Mouse (Mus musculus): ENCODE measurements around the gene Fbln1. TPM values are rescaled to one million over a fixed set of nuclear protein-coding genes. Genes with fewer than 3 reads are reported as not detected.

The Fbln1 gene
- polyA plus RNA-seq, 1 experiment, result 13.4 TPM

DNA sequence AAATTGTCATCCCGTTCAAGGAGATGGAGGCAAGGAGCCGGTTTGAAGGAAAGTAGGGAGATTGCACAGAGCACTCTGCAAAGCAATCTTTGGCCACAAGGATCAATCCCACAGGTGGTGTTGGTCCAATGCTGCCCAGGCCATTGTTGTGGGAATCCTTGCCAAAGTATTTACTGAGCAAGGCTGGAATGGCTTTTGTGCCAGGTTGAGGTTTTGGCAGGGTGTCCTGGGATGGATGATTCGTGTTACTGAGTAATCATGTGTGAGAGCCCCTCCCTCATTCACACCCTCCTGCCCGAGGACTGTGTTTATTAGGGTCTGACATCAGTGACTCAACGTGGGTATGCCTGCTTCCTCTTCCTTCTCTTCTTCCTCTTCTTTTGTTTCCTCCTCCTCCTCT is 3.0 kb upstream of the Fbln1 start:
- Histone ChIP-seq H3K27me3 (ENCODE audit: control insufficient read depth, insufficient read depth, insufficient read length) (no peaks in the 10 kb centered on the region), H3K4me2 (ENCODE audit: low read depth) (no peak overlapping the region), H3K4me3 (no peak overlapping the region), H3ac (ENCODE audit: control insufficient read depth, insufficient read length) (no peak overlapping the region), H3K36me3 (ENCODE audit: control insufficient read depth, insufficient read depth) (no peaks in the 10 kb centered on the region), H3K79me2 (ENCODE audit: control insufficient read depth, insufficient read depth) (no peaks in the 10 kb centered on the region)
- TF ChIP-seq MAX (IDR thresholded peaks at IDR 0.05; ENCODE audit: low read depth), result no peak
- TF ChIP-seq TCF12 (IDR thresholded peaks at IDR 0.05; ENCODE audit: insufficient read depth, poor library complexity, severe bottlenecking), result no peak
- TF ChIP-seq POLR2A (IDR thresholded peaks at IDR 0.05; ENCODE audit: insufficient read length, low read depth), result no peak
- no peak for TF ChIP-seq E2F4 (IDR thresholded peaks at IDR 0.05; ENCODE audit: insufficient read depth)
- no peak for TF ChIP-seq USF1 (IDR thresholded peaks at IDR 0.05; ENCODE audit: low read depth)
- TF ChIP-seq POLR2AphosphoS2 (IDR thresholded peaks at IDR 0.05; ENCODE audit: insufficient read length, low read depth), result no peak
- TF ChIP-seq CEBPB (IDR thresholded peaks at IDR 0.05; ENCODE audit: insufficient read depth, poor library complexity, severe bottlenecking), result no peak

DNA sequence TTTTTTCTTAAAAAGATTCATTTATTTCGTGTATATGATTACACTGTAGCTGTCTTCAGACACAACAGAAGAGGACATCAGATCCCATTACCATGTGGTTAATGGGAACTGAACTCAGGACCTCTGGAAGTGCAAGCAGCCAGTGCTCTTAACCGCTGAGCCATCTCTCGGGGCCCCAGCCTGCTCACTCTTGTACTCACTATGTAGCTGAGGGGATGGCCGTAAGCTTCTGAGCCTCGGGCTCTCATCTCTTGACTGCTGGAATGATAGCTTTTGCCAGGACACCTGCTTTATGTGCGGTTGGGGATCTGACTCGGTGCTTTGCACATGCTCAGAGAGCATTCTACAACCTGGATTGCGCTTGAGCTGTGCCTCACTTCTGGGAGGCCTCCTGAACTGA is 1.4 kb upstream of the Fbln1 start:
- H3K4me2 ChIP-seq (ENCODE audit: low read depth), result no peak overlapping the region
- no peak overlapping the region for H3ac ChIP-seq (ENCODE audit: control insufficient read depth, insufficient read length)
- TF ChIP-seq TCF12 (IDR thresholded peaks at IDR 0.05; ENCODE audit: insufficient read depth, poor library complexity, severe bottlenecking) (no peak), POLR2AphosphoS2 (IDR thresholded peaks at IDR 0.05; ENCODE audit: insufficient read length, low read depth) (no peak)
- H3K4me3 ChIP-seq, result no peak overlapping the region
- no peaks in the 10 kb centered on the region for H3K36me3 ChIP-seq (ENCODE audit: control insufficient read depth, insufficient read depth)
- H3K27me3 ChIP-seq (ENCODE audit: control insufficient read depth, insufficient read depth, insufficient read length), result no peaks in the 10 kb centered on the region
- H3K79me2 ChIP-seq (ENCODE audit: control insufficient read depth, insufficient read depth), result no peaks in the 10 kb centered on the region

GRCm38 (mm10) chr15:85206703-85207075 is 940 bp downstream of the Fbln1 start:
- no peaks in the 10 kb centered on the region for H3K36me3 ChIP-seq (ENCODE audit: control insufficient read depth, insufficient read depth)
- H3K27me3 ChIP-seq (ENCODE audit: control insufficient read depth, insufficient read depth, insufficient read length), result no peaks in the 10 kb centered on the region
- H3ac ChIP-seq (ENCODE audit: control insufficient read depth, insufficient read length), result peak overlapping the region; percentile 19
- peak overlapping the region; percentile 85 for H3K4me2 ChIP-seq (ENCODE audit: low read depth)
- H3K79me2 ChIP-seq (ENCODE audit: control insufficient read depth, insufficient read depth), result no peaks in the 10 kb centered on the region
- peak overlapping the region; percentile 11 for H3K4me3 ChIP-seq
- TF ChIP-seq POLR2AphosphoS2 (IDR thresholded peaks at IDR 0.05; ENCODE audit: insufficient read length, low read depth) (no peak), MAX (IDR thresholded peaks at IDR 0.05; ENCODE audit: low read depth) (no peak), MYOG (IDR thresholded peaks at IDR 0.05; ENCODE audit: control insufficient read depth in 1 of 3, insufficient read depth in 1 of 3, insufficient read length in 2 of 3, low read depth in 2 of 3) (no peak), REST (IDR thresholded peaks at IDR 0.05; ENCODE audit: insufficient read depth, insufficient read length) (no peak), SRF (IDR thresholded peaks at IDR 0.05; ENCODE audit: control insufficient read depth, insufficient read length, low read depth) (no peak), POLR2A (IDR thresholded peaks at IDR 0.05; ENCODE audit: insufficient read length, low read depth) (no peak), TCF12 (IDR thresholded peaks at IDR 0.05; ENCODE audit: insufficient read depth, poor library complexity, severe bottlenecking) (no peak), TCF3 (IDR thresholded peaks at IDR 0.05; ENCODE audit: insufficient read length, low read depth) (no peak), MYOD1 (IDR thresholded peaks at IDR 0.05; ENCODE audit: control insufficient read depth in 1 of 3, insufficient read length in 2 of 3, low read depth in 2 of 3) (no peak), E2F4 (IDR thresholded peaks at IDR 0.05; ENCODE audit: insufficient read depth) (no peak), CEBPB (IDR thresholded peaks at IDR 0.05; ENCODE audit: insufficient read depth, poor library complexity, severe bottlenecking) (no peak), USF1 (IDR thresholded peaks at IDR 0.05; ENCODE audit: low read depth) (no peak)

DNA sequence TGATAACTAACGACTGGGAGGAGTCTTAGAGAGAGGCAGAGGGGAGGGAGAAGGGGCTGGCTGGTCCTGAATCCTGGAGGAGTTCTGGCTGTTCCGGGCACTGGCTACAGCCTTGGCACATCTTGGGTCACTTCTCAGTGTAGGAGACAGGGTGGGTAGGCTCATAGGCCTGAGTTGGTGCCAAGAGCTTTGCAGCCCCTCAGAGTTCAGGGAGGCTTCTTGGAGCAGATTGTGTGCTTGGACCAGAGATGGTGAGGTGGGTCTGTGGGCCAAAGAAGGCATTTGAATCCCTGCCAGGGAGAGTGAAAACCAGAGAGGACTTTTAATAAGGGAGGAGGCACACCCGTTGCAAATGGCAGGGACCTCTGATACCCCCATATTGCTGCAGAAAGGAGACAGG is 1.3 kb downstream of the Fbln1 start:
- H3K4me3 ChIP-seq, result no peak overlapping the region
- no peaks in the 10 kb centered on the region for H3K36me3 ChIP-seq (ENCODE audit: control insufficient read depth, insufficient read depth)
- TF ChIP-seq USF1 (IDR thresholded peaks at IDR 0.05; ENCODE audit: low read depth), result no peak
- no peaks in the 10 kb centered on the region for H3K27me3 ChIP-seq (ENCODE audit: control insufficient read depth, insufficient read depth, insufficient read length)
- no peaks in the 10 kb centered on the region for H3K79me2 ChIP-seq (ENCODE audit: control insufficient read depth, insufficient read depth)
- H3K4me2 ChIP-seq (ENCODE audit: low read depth), result peak overlapping the region; percentile 85
- H3ac ChIP-seq (ENCODE audit: control insufficient read depth, insufficient read length), result no peak overlapping the region

GRCm38 (mm10) chr15:85207763-85208162 is 2.0 kb downstream of the Fbln1 start:
- TF ChIP-seq MYOG (IDR thresholded peaks at IDR 0.05; ENCODE audit: control insufficient read depth in 1 of 3, insufficient read depth in 1 of 3, insufficient read length in 2 of 3, low read depth in 2 of 3) (no peak), MAX (IDR thresholded peaks at IDR 0.05; ENCODE audit: low read depth) (no peak), POLR2AphosphoS2 (IDR thresholded peaks at IDR 0.05; ENCODE audit: insufficient read length, low read depth) (no peak), REST (IDR thresholded peaks at IDR 0.05; ENCODE audit: insufficient read depth, insufficient read length) (no peak), TCF3 (IDR thresholded peaks at IDR 0.05; ENCODE audit: insufficient read length, low read depth) (no peak), POLR2A (IDR thresholded peaks at IDR 0.05; ENCODE audit: insufficient read length, low read depth) (no peak), TCF12 (IDR thresholded peaks at IDR 0.05; ENCODE audit: insufficient read depth, poor library complexity, severe bottlenecking) (no peak), CEBPB (IDR thresholded peaks at IDR 0.05; ENCODE audit: insufficient read depth, poor library complexity, severe bottlenecking) (no peak), MYOD1 (IDR thresholded peaks at IDR 0.05; ENCODE audit: control insufficient read depth in 1 of 3, insufficient read length in 2 of 3, low read depth in 2 of 3) (no peak)
- Histone ChIP-seq H3K4me2 (ENCODE audit: low read depth) (no peak overlapping the region), H3K27me3 (ENCODE audit: control insufficient read depth, insufficient read depth, insufficient read length) (no peaks in the 10 kb centered on the region), H3K36me3 (ENCODE audit: control insufficient read depth, insufficient read depth) (no peaks in the 10 kb centered on the region), H3K79me2 (ENCODE audit: control insufficient read depth, insufficient read depth) (no peaks in the 10 kb centered on the region), H3ac (ENCODE audit: control insufficient read depth, insufficient read length) (no peak overlapping the region), H3K4me3 (no peak overlapping the region)

DNA sequence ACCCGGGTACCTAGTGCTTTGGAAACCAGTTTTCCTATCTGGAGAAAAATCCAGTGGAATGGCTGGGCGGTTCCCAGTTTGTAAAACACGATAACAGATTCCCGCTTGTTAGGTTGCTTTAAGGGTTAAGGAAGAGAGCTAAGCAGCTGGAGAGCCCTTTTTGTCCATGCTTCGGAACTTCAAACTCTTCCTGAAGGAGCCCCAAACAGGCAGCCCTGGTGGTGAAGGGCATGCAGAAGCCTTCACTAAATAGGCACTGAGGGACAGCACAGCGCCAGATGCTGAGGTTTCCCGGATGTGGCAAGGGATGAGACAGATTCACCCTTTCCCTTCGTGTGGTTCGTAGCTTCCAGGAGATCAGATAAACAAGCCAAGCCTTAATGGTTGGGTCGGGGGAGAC is 2.6 kb downstream of the Fbln1 start:
- TF ChIP-seq MYOG (IDR thresholded peaks at IDR 0.05; ENCODE audit: control insufficient read depth in 1 of 3, insufficient read depth in 1 of 3, insufficient read length in 2 of 3, low read depth in 2 of 3) (no peak), CEBPB (IDR thresholded peaks at IDR 0.05; ENCODE audit: insufficient read depth, poor library complexity, severe bottlenecking) (no peak), TCF3 (IDR thresholded peaks at IDR 0.05; ENCODE audit: insufficient read length, low read depth) (no peak), USF1 (IDR thresholded peaks at IDR 0.05; ENCODE audit: low read depth) (no peak), REST (IDR thresholded peaks at IDR 0.05; ENCODE audit: insufficient read depth, insufficient read length) (no peak), SRF (IDR thresholded peaks at IDR 0.05; ENCODE audit: control insufficient read depth, insufficient read length, low read depth) (no peak), MYOD1 (IDR thresholded peaks at IDR 0.05; ENCODE audit: control insufficient read depth in 1 of 3, insufficient read length in 2 of 3, low read depth in 2 of 3) (no peak), POLR2AphosphoS2 (IDR thresholded peaks at IDR 0.05; ENCODE audit: insufficient read length, low read depth) (no peak), POLR2A (IDR thresholded peaks at IDR 0.05; ENCODE audit: insufficient read length, low read depth) (no peak), E2F4 (IDR thresholded peaks at IDR 0.05; ENCODE audit: insufficient read depth) (no peak), MAX (IDR thresholded peaks at IDR 0.05; ENCODE audit: low read depth) (no peak), TCF12 (IDR thresholded peaks at IDR 0.05; ENCODE audit: insufficient read depth, poor library complexity, severe bottlenecking) (no peak)
- Histone ChIP-seq H3K79me2 (ENCODE audit: control insufficient read depth, insufficient read depth) (no peaks in the 10 kb centered on the region), H3K36me3 (ENCODE audit: control insufficient read depth, insufficient read depth) (no peaks in the 10 kb centered on the region), H3K27me3 (ENCODE audit: control insufficient read depth, insufficient read depth, insufficient read length) (no peaks in the 10 kb centered on the region), H3K4me3 (no peak overlapping the region), H3K4me2 (ENCODE audit: low read depth) (no peak overlapping the region), H3ac (ENCODE audit: control insufficient read depth, insufficient read length) (no peak overlapping the region)

All from myocyte (in vitro differentiated cells).